8 mouse cellular contexts compared by ENCODE assay signal in genomic region chr1:129244292-129244691, GRCm38 (mm10). TPM values are rescaled to one million over a fixed set of nuclear protein-coding genes. Genes with fewer than 3 reads are reported as not detected.
A peak's percentile ranks its signal among the peaks of the same experiment; 100 is the strongest.
DNase-seq lines count a peak whose midpoint lies in the region; ATAC-seq and TF ChIP-seq lines count a peak whose summit lies in the region.
"Had no signal": no experiment of that assay in that cellular context is flagged by ENCODE, and none has a peak within 500 bp of the region (broad histone marks: within the 10 kb centered on the region; RNA-seq: fewer than 3 reads in every experiment).

No protein-coding gene starts in this region.

- peak; percentile 66; the same call in 1 of the 2 replicates for ATAC-seq in lung, embryonic 14.5 days (ENCODE audit: insufficient read depth)
- peak; percentile 65; the same call in 1 of the 2 replicates for ATAC-seq in forebrain, embryonic 16.5 days

- WGBS in lung, embryonic 14.5 days: 59% methylated on average over 3 of the region's 3 CpGs
- 37% methylated on average over 3 of the region's 3 CpGs for WGBS in lung, adult 2 months
- WGBS in forebrain, embryonic 16.5 days: 38% methylated on average over 3 of the region's 3 CpGs

- no peak overlapping the region for H3K9ac ChIP-seq in lung, embryonic 14.5 days
- H3K9ac ChIP-seq in forebrain, embryonic 16.5 days (replicated peaks; ENCODE audit: low read depth, low read length): no peak overlapping the region

- TF ChIP-seq POLR2A in lung, adult 2 months (IDR thresholded peaks at IDR 0.05; ENCODE audit: borderline replicate concordance, extremely low read depth, low read depth, low read length): no peak

- H3K4me2 ChIP-seq in lung, embryonic 14.5 days: no peak overlapping the region
- H3K4me2 ChIP-seq in forebrain, embryonic 16.5 days (ENCODE audit: low read length): no peak overlapping the region

- H3K9me3 ChIP-seq in lung, embryonic 14.5 days (ENCODE audit: low read depth, low read length): no peaks in the 10 kb centered on the region
- H3K9me3 ChIP-seq in forebrain, embryonic 16.5 days (ENCODE audit: control insufficient read depth, low read length): no peaks in the 10 kb centered on the region

- H3K4me1 ChIP-seq in lung, embryonic 14.5 days (ENCODE audit: insufficient read depth): no peaks in the 10 kb centered on the region
- H3K4me1 ChIP-seq in lung, adult 2 months (ENCODE audit: control insufficient read depth, insufficient read depth, low read length): no peaks in the 10 kb centered on the region
- H3K4me1 ChIP-seq in forebrain, embryonic 16.5 days (replicated peaks; ENCODE audit: control insufficient read depth, insufficient read depth, low read length): no peaks in the 10 kb centered on the region

- peak; percentile 64 for DNase-seq in lung, embryonic 14.5 days
- no peak for DNase-seq in lung, adult 2 months
- DNase-seq in R1 (ENCODE audit: low read depth, low spot score): peak; percentile 47
- DNase-seq in layer of hippocampus, adult 11-12 months (ENCODE audit: low spot score): peak; percentile 51
- DNase-seq in retina, postnatal 1 day: peak; percentile 49
- no peak for DNase-seq in T-cell, adult 2 months (ENCODE audit: low spot score)

- no peak overlapping the region for H3K4me3 ChIP-seq in lung, embryonic 14.5 days (ENCODE audit: low read depth, low read length)
- H3K4me3 ChIP-seq in lung, adult 2 months (replicated peaks; ENCODE audit: extremely low read depth, low read depth, low read length): no peak overlapping the region
- H3K4me3 ChIP-seq in forebrain, embryonic 16.5 days (replicated peaks; ENCODE audit: low read length): no peak overlapping the region
- H3K4me3 ChIP-seq: myocyte had no signal

- no peaks in the 10 kb centered on the region for H3K36me3 ChIP-seq in lung, embryonic 14.5 days (ENCODE audit: insufficient read depth)
- no peaks in the 10 kb centered on the region for H3K36me3 ChIP-seq in forebrain, embryonic 16.5 days (ENCODE audit: control insufficient read depth, insufficient read depth)

- peak; percentile 69 for TF ChIP-seq CTCF in lung, embryonic 14.5 days (IDR thresholded peaks at IDR 0.05; ENCODE audit: low read depth)
- no peak for TF ChIP-seq CTCF in lung, adult 2 months (IDR thresholded peaks at IDR 0.05; ENCODE audit: insufficient read depth, low read length)

- H3K27ac ChIP-seq in lung, embryonic 14.5 days (ENCODE audit: low read depth): no peak overlapping the region
- no peak overlapping the region for H3K27ac ChIP-seq in forebrain, embryonic 16.5 days (ENCODE audit: low read length)

- no peaks in the 10 kb centered on the region for H3K27me3 ChIP-seq in lung, embryonic 14.5 days (ENCODE audit: insufficient read depth, low read length)
- no peaks in the 10 kb centered on the region for H3K27me3 ChIP-seq in forebrain, embryonic 16.5 days (replicated peaks; ENCODE audit: control insufficient read depth, insufficient read depth, low read length)

RNA-seq across cellular contexts. Expression of gene Thsd7b, which starts 28.8 kb away (rescaled TPM):
- polyA plus RNA-seq in lung, embryonic 14.5 days (2014; fragmentation: Nextera tagmentation; extraction: Ambion mirVana): 0.54 and 1.2 TPM in 2 replicates
- polyA plus RNA-seq in lung, adult 2 months (2012; rRNA removed): 0.06 and 0.20 TPM in 2 replicates
- 5.6 and 9.5 TPM in 2 replicates for polyA plus RNA-seq in forebrain, embryonic 16.5 days (2015; fragmentation: Nextera tagmentation; extraction: Ambion mirVana)

Comparison
In these comparisons a context has a peak if more than half of its experiments do, and no peak if none do; other contexts are left out.
1. DNase-seq: peak in lung, embryonic 14.5 days (single experiment), R1 (single experiment), layer of hippocampus, adult 11-12 months (single experiment) and retina, postnatal 1 day (single experiment); none in lung, adult 2 months (single experiment) and T-cell, adult 2 months (single experiment).